Mouse (Mus musculus): Measurements from ENCODE around the gene Acvrl1.

GRCm38 (mm10) chr15:101105496-101105994, 22.8 kb upstream of the Acvrl1 start:
- TF ChIP-seq CTCF (IDR thresholded peaks at IDR 0.05), result peak; percentile 96
- TF ChIP-seq EP300 (IDR thresholded peaks at IDR 0.05), result no peak

All from lung, postnatal 0 days (tissue).